Mouse (Mus musculus) small intestine, adult 2 months (tissue): ENCODE data around the gene Ddx11.

Source experiments
- CTCF ChIP-seq: fragments of 200-500 bp; IDR thresholded peaks from 2 replicates; pipeline ENCODE4 v1.5.1; 2012; ENCODE audit warnings: low read depth, mild to moderate bottlenecking, control low read depth, inconsistent platforms, low read length, moderate library complexity, mixed read lengths; ENCODE audit not compliant: insufficient replicate concordance, insufficient read length; ENCODE audit errors: extremely low read depth
- POLR2A ChIP-seq: fragments of 200-500 bp; IDR thresholded peaks from 2 replicates; pipeline ENCODE4 v1.6.1; 2012; ENCODE audit warnings: low read depth, mild to moderate bottlenecking, control low read depth, inconsistent platforms, low read length, moderate library complexity

GRCm38 (mm10) chr17:66101380-66102330 is 21.7 kb upstream of the Ddx11 start, which contains the start of gene Ndufv2:
- peak; percentile 87; the same call in 1 of the 2 replicates for TF ChIP-seq CTCF
- TF ChIP-seq POLR2A = peak; percentile 95
